ENCODE assay signal across 8 mouse cellular contexts in the genomic region with DNA sequence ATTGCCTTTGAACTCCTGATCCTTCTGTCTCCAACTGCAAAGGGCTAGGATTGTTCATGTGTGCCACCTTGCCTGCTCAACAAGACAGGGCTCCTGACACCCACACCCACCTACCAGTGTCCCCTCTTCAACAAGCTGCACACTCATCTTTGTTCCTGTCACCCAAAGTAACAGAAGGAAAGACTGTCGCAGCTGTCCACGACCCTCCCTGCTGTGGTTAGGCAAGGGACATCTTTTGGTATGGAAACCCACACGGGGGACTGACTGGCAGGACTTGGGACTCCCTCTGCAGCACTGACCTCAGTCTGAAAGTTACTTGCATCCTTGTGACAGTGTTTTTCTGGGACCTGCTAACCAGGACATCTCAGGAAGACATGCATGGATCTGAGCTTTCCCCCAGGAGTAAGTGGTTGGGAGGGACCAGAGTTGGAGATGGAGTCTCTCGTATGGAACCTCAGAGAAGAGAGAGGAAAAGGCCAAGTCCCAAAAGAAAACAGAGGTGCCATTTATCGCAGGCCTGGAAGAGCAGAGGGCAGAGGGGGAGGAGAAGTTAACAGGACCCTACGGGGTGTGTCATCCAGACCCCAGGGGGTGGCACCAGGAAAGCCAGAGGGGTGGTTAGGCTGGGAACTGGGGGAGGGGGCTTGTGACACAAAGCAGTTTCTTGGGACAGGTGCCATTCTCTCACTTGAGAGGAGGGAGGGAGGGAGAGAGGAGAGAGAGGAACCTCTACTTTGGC. TPM values are rescaled to one million over a fixed set of nuclear protein-coding genes. Genes with fewer than 3 reads are reported as not detected.
A peak's percentile ranks its signal among the peaks of the same experiment; 100 is the strongest.
DNase-seq lines count a peak whose midpoint lies in the region; ATAC-seq lines count a peak whose summit lies in the region.

Gene Ldha, plus strand, starts transcription at position 689 of the 739 bp plus-strand sequence.

- intact Hi-C loops in left cerebral cortex, postnatal 36 days (cut with DNase I), result no loop called here

- no peaks in the 10 kb centered on the region for H3K36me3 ChIP-seq in lung, embryonic 16.5 days (ENCODE audit: control insufficient read depth, insufficient read depth, low read length)
- H3K36me3 ChIP-seq in embryonic facial prominence, embryonic 13.5 days, result no peaks in the 10 kb centered on the region
- H3K36me3 ChIP-seq in heart, embryonic 15.5 days, result no peaks in the 10 kb centered on the region
- no peaks in the 10 kb centered on the region for H3K36me3 ChIP-seq in neural tube, embryonic 13.5 days

- H3K4me2 ChIP-seq in lung, embryonic 16.5 days (ENCODE audit: low read depth, low read length), result peak within 1 kb of the TSS; percentile 12; the same call in 1 of the 2 replicates
- no peak within 1 kb of the TSS for H3K4me2 ChIP-seq in embryonic facial prominence, embryonic 13.5 days
- H3K4me2 ChIP-seq in heart, embryonic 15.5 days, result no peak within 1 kb of the TSS
- no peak within 1 kb of the TSS for H3K4me2 ChIP-seq in neural tube, embryonic 13.5 days

- no peak for DNase-seq in lung, postnatal 25 days (ENCODE audit: low spot score)
- DNase-seq in left cerebral cortex, postnatal 36 days (ENCODE audit: low spot score in 2 of 2), result no peak
- no peak for DNase-seq in cerebellum, postnatal 4 days (ENCODE audit: low spot score in 2 of 2)
- DNase-seq in retina, postnatal 1 day, result no peak

- peak within 1 kb of the TSS; percentile 89 for H3K27ac ChIP-seq in lung, embryonic 16.5 days (ENCODE audit: low read length)
- H3K27ac ChIP-seq in embryonic facial prominence, embryonic 13.5 days, result no peak within 1 kb of the TSS
- H3K27ac ChIP-seq in heart, embryonic 15.5 days, result no peak within 1 kb of the TSS
- no peak within 1 kb of the TSS for H3K27ac ChIP-seq in neural tube, embryonic 13.5 days (replicated peaks)

- H3K4me1 ChIP-seq in lung, embryonic 16.5 days (replicated peaks; ENCODE audit: control insufficient read depth, insufficient read depth, low read length), result peaks cover 50% of the 10 kb centered on the region
- peaks cover 33% of the 10 kb centered on the region for H3K4me1 ChIP-seq in embryonic facial prominence, embryonic 13.5 days
- H3K4me1 ChIP-seq in heart, embryonic 15.5 days (replicated peaks), result peaks cover 38% of the 10 kb centered on the region
- peaks cover 24% of the 10 kb centered on the region for H3K4me1 ChIP-seq in neural tube, embryonic 13.5 days (replicated peaks)

- no peak within 1 kb of the TSS for H3K9ac ChIP-seq in lung, embryonic 16.5 days (ENCODE audit: low read length)
- no peak within 1 kb of the TSS for H3K9ac ChIP-seq in embryonic facial prominence, embryonic 13.5 days
- no peak within 1 kb of the TSS for H3K9ac ChIP-seq in heart, embryonic 15.5 days
- no peak within 1 kb of the TSS for H3K9ac ChIP-seq in neural tube, embryonic 13.5 days

- no peaks in the 10 kb centered on the region for H3K9me3 ChIP-seq in lung, embryonic 16.5 days (ENCODE audit: control insufficient read depth, low read length)
- no peaks in the 10 kb centered on the region for H3K9me3 ChIP-seq in embryonic facial prominence, embryonic 13.5 days
- no peaks in the 10 kb centered on the region for H3K9me3 ChIP-seq in heart, embryonic 15.5 days (replicated peaks)
- no peaks in the 10 kb centered on the region for H3K9me3 ChIP-seq in neural tube, embryonic 13.5 days

- H3K27me3 ChIP-seq in lung, embryonic 16.5 days (ENCODE audit: control insufficient read depth, insufficient read depth, low read depth, low read length), result no peaks in the 10 kb centered on the region
- H3K27me3 ChIP-seq in embryonic facial prominence, embryonic 13.5 days, result peaks cover 8% of the 10 kb centered on the region; the same call in 1 of the 2 replicates
- H3K27me3 ChIP-seq in heart, embryonic 15.5 days, result no peaks in the 10 kb centered on the region
- peaks cover 19% of the 10 kb centered on the region for H3K27me3 ChIP-seq in neural tube, embryonic 13.5 days

- H3K4me3 ChIP-seq in lung, embryonic 16.5 days (ENCODE audit: low read length), result no peak within 1 kb of the TSS
- no peak within 1 kb of the TSS for H3K4me3 ChIP-seq in embryonic facial prominence, embryonic 13.5 days
- no peak within 1 kb of the TSS for H3K4me3 ChIP-seq in heart, embryonic 15.5 days
- no peak within 1 kb of the TSS for H3K4me3 ChIP-seq in neural tube, embryonic 13.5 days

- WGBS in lung, embryonic 16.5 days, result 25% methylated on average over 6 of the region's 6 CpGs
- 28% methylated on average over 6 of the region's 6 CpGs for WGBS in embryonic facial prominence, embryonic 13.5 days
- WGBS in heart, embryonic 15.5 days, result 45% methylated on average over 6 of the region's 6 CpGs
- 35% methylated on average over 6 of the region's 6 CpGs for WGBS in neural tube, embryonic 13.5 days

- ATAC-seq in lung, embryonic 16.5 days (ENCODE audit: low read depth), result no peak
- no peak for ATAC-seq in embryonic facial prominence, embryonic 13.5 days (ENCODE audit: insufficient number of reproducible peaks, insufficient read depth, low FRiP score, low TSS enrichment, low read depth)
- ATAC-seq in heart, embryonic 15.5 days (replicated peaks; ENCODE audit: insufficient number of reproducible peaks, insufficient read depth, low FRiP score, low read depth), result no peak
- no peak for ATAC-seq in neural tube, embryonic 13.5 days (ENCODE audit: low read depth)

RNA-seq across cellular contexts. Expression of gene Ldha, which starts in this region (rescaled TPM):
- polyA plus RNA-seq in lung, embryonic 16.5 days (2015; fragmentation: Nextera tagmentation; extraction: Ambion mirVana), result 1,668 and 1,763 TPM in 2 replicates
- polyA plus RNA-seq in embryonic facial prominence, embryonic 13.5 days (2015; fragmentation: Nextera tagmentation; extraction: Ambion mirVana), result 1,326 and 1,347 TPM in 2 replicates
- polyA plus RNA-seq in heart, embryonic 15.5 days (2015; fragmentation: Nextera tagmentation; extraction: Ambion mirVana), result 2,657 and 2,686 TPM in 2 replicates
- 100 to 1,000 TPM; 352 to 416 TPM for total RNA-seq in left cerebral cortex, postnatal 36 days (2021)
- polyA plus RNA-seq in neural tube, embryonic 13.5 days (2015; fragmentation: Nextera tagmentation; extraction: Ambion mirVana), result 497 and 572 TPM in 2 replicates
